Mouse (Mus musculus) cerebellum, adult 9-10 months (tissue): ENCODE data around the gene Calhm3.

ENCODE experiments used
- DNase-seq: peaks from one replicate; pipeline ENCODE4 v3.0.0; 2022

The Calhm3 gene

GRCm38 (mm10) chr19:47157664-47158063, at the start of gene Calhm3:
Gene Calhm3 (minus strand): TSS chr19:47157764.
- DNase-seq, result no peak

GRCm38 (mm10) chr19:47206126-47206525, 48.6 kb upstream of the Calhm3 start:
- DNase-seq, result no peak

- no peak for DNase-seq
Observed at GRCm38 (mm10) chr19:47204653-47205052, 47.1 kb upstream of the Calhm3 start.

- no peak for DNase-seq
Observed at GRCm38 (mm10) chr19:47203042-47203441, 45.5 kb upstream of the Calhm3 start.

GRCm38 (mm10) chr19:47202429-47202828, 44.9 kb upstream of the Calhm3 start:
- DNase-seq, result no peak

- no peak for DNase-seq
Observed at GRCm38 (mm10) chr19:47201972-47202371, 44.4 kb upstream of the Calhm3 start.

GRCm38 (mm10) chr19:47198671-47199350, 41.2 kb upstream of the Calhm3 start:
- DNase-seq, result no peak

GRCm38 (mm10) chr19:47192158-47192557, 34.6 kb upstream of the Calhm3 start:
- no peak for DNase-seq

- DNase-seq, result peak; percentile 76
Observed at GRCm38 (mm10) chr19:47188515-47189128, 31.1 kb upstream of the Calhm3 start.

- DNase-seq, result peak; percentile 67
Observed at GRCm38 (mm10) chr19:47186514-47187275, 29.1 kb upstream of the Calhm3 start.

- DNase-seq, result peak; percentile 34
Observed at GRCm38 (mm10) chr19:47184736-47185135, 27.2 kb upstream of the Calhm3 start.

- DNase-seq, result peak; percentile 47
Observed at GRCm38 (mm10) chr19:47184221-47184620, 26.7 kb upstream of the Calhm3 start.

- peak; percentile 51 for DNase-seq
Observed at GRCm38 (mm10) chr19:47180011-47180410, 22.4 kb upstream of the Calhm3 start.

- peak; percentile 75 for DNase-seq
Observed at GRCm38 (mm10) chr19:47179272-47179809, 21.8 kb upstream of the Calhm3 start.

GRCm38 (mm10) chr19:47178431-47179271, 21.1 kb upstream of the Calhm3 start, which contains the start of gene Neurl1a:
Gene Neurl1a (plus strand): TSS chr19:47178820.
- DNase-seq, result peak; percentile 79

- peak; percentile 87 for DNase-seq
Observed at GRCm38 (mm10) chr19:47178001-47178400, 20.4 kb upstream of the Calhm3 start.

- peak; percentile 39 for DNase-seq
Observed at GRCm38 (mm10) chr19:47176916-47177505, 19.4 kb upstream of the Calhm3 start.

- peak; percentile 10 for DNase-seq
Observed at GRCm38 (mm10) chr19:47175472-47175871, 17.9 kb upstream of the Calhm3 start.

GRCm38 (mm10) chr19:47174515-47174914, 17.0 kb upstream of the Calhm3 start:
- peak; percentile 71 for DNase-seq

- peak; percentile 87 for DNase-seq
Observed at GRCm38 (mm10) chr19:47168793-47169412, 11.3 kb upstream of the Calhm3 start.

- DNase-seq, result peak; percentile 59
Observed at GRCm38 (mm10) chr19:47168223-47168622, 10.7 kb upstream of the Calhm3 start.
